Mouse (Mus musculus): ENCODE results near the gene Zfhx3. TPM values are rescaled to one million over a fixed set of nuclear protein-coding genes. Genes with fewer than 3 reads are reported as not detected.

Gene Zfhx3
- polyA plus RNA-seq, 1 experiment from 2014 or later: 8.2 TPM

DNA sequence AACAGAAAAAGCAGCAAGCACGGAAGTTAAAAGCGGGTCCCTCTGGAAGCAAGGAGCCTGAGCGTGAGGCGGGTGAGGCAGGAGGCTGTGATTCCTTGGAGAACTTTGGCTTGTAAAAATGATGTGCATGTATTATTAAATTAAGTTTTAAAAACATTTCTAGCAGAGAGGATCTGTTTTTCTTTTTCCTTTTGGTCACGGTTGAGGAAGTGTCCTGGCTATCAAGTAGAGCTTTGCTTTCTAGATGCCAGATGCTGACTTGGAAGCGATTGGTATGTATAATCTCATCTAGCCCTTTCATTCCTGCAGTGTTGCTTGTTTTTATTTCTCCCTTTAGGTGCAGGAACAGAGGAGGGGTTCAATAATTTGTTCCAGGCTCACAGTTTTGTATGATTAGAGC is 92.3 kb downstream of the Zfhx3 start:
- Histone ChIP-seq H3K9me3 (ENCODE audit: low read length) (no peaks in the 10 kb centered on the region), H3K9ac (replicated peaks; ENCODE audit: low read depth) (no peak overlapping the region), H3K36me3 (ENCODE audit: insufficient read depth, low read length) (no peaks in the 10 kb centered on the region), H3K4me3 (ENCODE audit: low read depth, low read length) (no peak overlapping the region), H3K4me2 (replicated peaks; ENCODE audit: low read depth, low read length) (no peak overlapping the region), H3K27ac (ENCODE audit: low read length) (no peak overlapping the region), H3K4me1 (ENCODE audit: insufficient read depth, low read depth, low read length) (no peaks in the 10 kb centered on the region), H3K27me3 (replicated peaks; ENCODE audit: insufficient read depth, low read length) (no peaks in the 10 kb centered on the region)
- no peak for DNase-seq (ENCODE audit: low spot score)
- no peak for ATAC-seq
- TF ChIP-seq CTCF (IDR thresholded peaks at IDR 0.05): no peak
- TF ChIP-seq EP300 (IDR thresholded peaks at IDR 0.05): no peak
- 79% methylated on average over 6 of the region's 6 CpGs for WGBS

DNA sequence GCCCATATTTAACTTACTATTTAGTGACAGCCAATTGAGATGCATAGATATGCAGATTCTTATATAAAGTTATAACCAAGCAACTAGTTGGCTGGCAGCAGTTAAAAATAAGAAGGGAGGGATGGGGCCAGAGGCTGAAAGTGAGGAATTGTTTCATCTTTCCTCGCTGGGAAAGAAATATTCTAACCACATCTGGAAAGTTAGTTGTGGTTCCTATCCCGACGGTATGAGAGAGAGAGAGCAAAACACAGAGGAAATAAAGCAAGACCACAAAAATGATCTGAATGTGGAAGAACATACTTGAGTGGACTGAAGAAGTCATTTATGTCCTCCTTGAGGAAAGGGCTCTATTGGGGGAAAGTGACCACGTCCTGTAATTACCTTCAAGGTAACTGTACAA is 101.2 kb downstream of the Zfhx3 start:
- Histone ChIP-seq H3K27ac (ENCODE audit: low read length) (no peak overlapping the region), H3K36me3 (ENCODE audit: insufficient read depth, low read length) (no peaks in the 10 kb centered on the region), H3K4me1 (ENCODE audit: insufficient read depth, low read depth, low read length) (no peaks in the 10 kb centered on the region), H3K27me3 (replicated peaks; ENCODE audit: insufficient read depth, low read length) (no peaks in the 10 kb centered on the region), H3K4me2 (replicated peaks; ENCODE audit: low read depth, low read length) (no peak overlapping the region), H3K9me3 (ENCODE audit: low read length) (no peaks in the 10 kb centered on the region), H3K4me3 (ENCODE audit: low read depth, low read length) (no peak overlapping the region), H3K9ac (replicated peaks; ENCODE audit: low read depth) (no peak overlapping the region)
- no peak for DNase-seq (ENCODE audit: low spot score)
- no peak for TF ChIP-seq CTCF (IDR thresholded peaks at IDR 0.05)
- TF ChIP-seq EP300 (IDR thresholded peaks at IDR 0.05): no peak
- WGBS: 57% methylated on average over 4 of the region's 4 CpGs
- no peak for ATAC-seq

DNA sequence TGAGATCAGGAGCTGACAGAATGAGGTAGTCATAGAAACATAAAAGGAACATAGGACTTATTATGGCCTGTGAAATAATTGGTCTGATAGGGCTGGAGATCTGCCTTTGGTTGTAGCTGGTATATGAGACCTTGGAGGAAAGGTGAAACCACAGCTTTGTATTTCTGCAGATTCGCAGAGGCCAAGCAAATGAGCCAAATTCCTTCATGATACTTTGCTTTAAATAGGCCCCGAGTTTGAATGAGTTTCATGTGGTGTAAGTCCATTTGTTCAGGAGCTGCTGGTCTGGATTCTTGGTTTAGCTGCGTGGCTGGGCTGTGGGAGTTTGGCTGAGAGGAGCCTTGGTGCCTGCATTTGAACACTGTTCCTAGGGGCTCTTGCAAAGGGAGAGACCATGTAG is 101.7 kb downstream of the Zfhx3 start:
- H3K27me3 ChIP-seq (replicated peaks; ENCODE audit: insufficient read depth, low read length): no peaks in the 10 kb centered on the region
- H3K27ac ChIP-seq (ENCODE audit: low read length): no peak overlapping the region
- H3K4me2 ChIP-seq (replicated peaks; ENCODE audit: low read depth, low read length): no peak overlapping the region
- WGBS: 74% methylated on average over 3 of the region's 3 CpGs
- DNase-seq (ENCODE audit: low spot score) (no peak), ATAC-seq (no peak)
- no peaks in the 10 kb centered on the region for H3K4me1 ChIP-seq (ENCODE audit: insufficient read depth, low read depth, low read length)
- no peak overlapping the region for H3K4me3 ChIP-seq (ENCODE audit: low read depth, low read length)
- H3K9ac ChIP-seq (replicated peaks; ENCODE audit: low read depth): no peak overlapping the region
- H3K9me3 ChIP-seq (ENCODE audit: low read length): no peaks in the 10 kb centered on the region
- H3K36me3 ChIP-seq (ENCODE audit: insufficient read depth, low read length): no peaks in the 10 kb centered on the region
- TF ChIP-seq CTCF (IDR thresholded peaks at IDR 0.05) (no peak), EP300 (IDR thresholded peaks at IDR 0.05) (no peak)

DNA sequence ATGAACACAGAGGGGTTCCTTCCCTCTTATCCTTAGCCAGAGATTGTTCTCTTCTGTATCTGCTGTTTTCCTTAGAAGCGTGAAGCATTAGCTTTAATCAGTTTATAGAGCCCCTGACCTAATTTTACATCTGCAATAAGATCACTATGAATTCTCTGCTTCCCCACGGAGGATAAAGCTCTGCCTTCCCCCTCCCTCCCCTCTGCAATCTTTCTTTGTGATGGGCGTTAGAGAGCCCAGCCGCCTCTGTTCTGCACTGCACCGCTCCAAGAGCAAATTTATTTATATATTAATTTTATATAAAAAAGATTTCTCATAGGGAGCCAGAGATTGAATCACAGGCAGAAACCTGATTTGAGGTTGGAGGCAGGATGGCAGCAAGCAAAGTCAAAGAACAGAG is 113.8 kb downstream of the Zfhx3 start:
- Histone ChIP-seq H3K36me3 (ENCODE audit: insufficient read depth, low read length) (no peaks in the 10 kb centered on the region), H3K27me3 (replicated peaks; ENCODE audit: insufficient read depth, low read length) (no peaks in the 10 kb centered on the region), H3K4me3 (ENCODE audit: low read depth, low read length) (no peak overlapping the region), H3K27ac (ENCODE audit: low read length) (no peak overlapping the region), H3K4me2 (replicated peaks; ENCODE audit: low read depth, low read length) (no peak overlapping the region), H3K9me3 (ENCODE audit: low read length) (no peaks in the 10 kb centered on the region), H3K9ac (replicated peaks; ENCODE audit: low read depth) (no peak overlapping the region), H3K4me1 (ENCODE audit: insufficient read depth, low read depth, low read length) (no peaks in the 10 kb centered on the region)
- DNase-seq (ENCODE audit: low spot score) (no peak), ATAC-seq (no peak)
- 56% methylated on average over 5 of the region's 5 CpGs for WGBS
- TF ChIP-seq CTCF (IDR thresholded peaks at IDR 0.05): no peak
- TF ChIP-seq EP300 (IDR thresholded peaks at IDR 0.05): no peak

DNA sequence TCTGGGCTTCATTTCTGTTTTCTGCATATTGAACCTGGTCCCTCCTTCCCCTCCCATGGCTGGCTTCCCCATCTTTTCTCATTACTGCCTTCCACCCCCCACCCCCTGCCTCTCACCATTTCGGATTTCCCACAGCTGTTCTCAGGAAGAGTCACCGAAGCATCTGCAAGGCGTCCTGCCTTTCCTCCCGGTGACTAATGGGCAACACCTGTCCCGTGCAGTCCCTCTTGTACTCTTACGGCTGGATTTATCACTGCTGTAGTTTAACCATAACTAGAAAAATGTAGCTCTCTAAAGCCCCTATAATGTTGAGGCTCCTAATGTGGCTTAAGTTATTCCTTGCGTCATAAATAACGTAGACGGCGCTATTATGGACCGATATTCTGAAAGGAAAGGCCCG is 119.5 kb downstream of the Zfhx3 start:
- Histone ChIP-seq H3K9ac (replicated peaks; ENCODE audit: low read depth) (no peak overlapping the region), H3K27me3 (replicated peaks; ENCODE audit: insufficient read depth, low read length) (no peaks in the 10 kb centered on the region), H3K9me3 (ENCODE audit: low read length) (no peaks in the 10 kb centered on the region), H3K36me3 (ENCODE audit: insufficient read depth, low read length) (no peaks in the 10 kb centered on the region), H3K4me1 (ENCODE audit: insufficient read depth, low read depth, low read length) (no peaks in the 10 kb centered on the region), H3K4me2 (replicated peaks; ENCODE audit: low read depth, low read length) (no peak overlapping the region), H3K27ac (ENCODE audit: low read length) (no peak overlapping the region), H3K4me3 (ENCODE audit: low read depth, low read length) (no peak overlapping the region)
- TF ChIP-seq CTCF (IDR thresholded peaks at IDR 0.05) (no peak), EP300 (IDR thresholded peaks at IDR 0.05) (no peak)
- no peak for DNase-seq (ENCODE audit: low spot score)
- 77% methylated on average over 12 of the region's 12 CpGs for WGBS
- ATAC-seq: no peak

DNA sequence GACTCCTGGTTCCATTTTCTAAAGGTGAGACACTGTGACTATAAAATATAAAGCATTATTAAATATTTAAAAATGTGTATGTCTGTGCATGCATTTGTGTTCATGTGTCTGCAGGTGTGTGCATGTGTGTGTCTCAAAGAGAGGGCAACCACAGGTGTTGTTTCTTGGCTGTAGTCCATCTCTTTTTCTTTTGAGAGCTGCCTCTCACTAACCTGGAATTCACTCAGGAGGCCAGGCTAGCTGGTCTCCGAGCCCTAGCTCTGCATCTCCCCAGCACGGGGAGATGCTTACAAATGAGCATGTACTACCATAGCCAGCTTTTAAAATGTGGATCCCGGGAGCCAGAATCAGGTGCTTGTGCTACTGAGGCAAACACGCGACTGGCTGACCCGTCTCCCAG is 124.7 kb downstream of the Zfhx3 start:
- TF ChIP-seq EP300 (IDR thresholded peaks at IDR 0.05) (no peak), CTCF (IDR thresholded peaks at IDR 0.05) (no peak)
- Histone ChIP-seq H3K27ac (ENCODE audit: low read length) (no peak overlapping the region), H3K9me3 (ENCODE audit: low read length) (no peaks in the 10 kb centered on the region), H3K27me3 (replicated peaks; ENCODE audit: insufficient read depth, low read length) (no peaks in the 10 kb centered on the region), H3K4me1 (ENCODE audit: insufficient read depth, low read depth, low read length) (no peaks in the 10 kb centered on the region), H3K4me2 (replicated peaks; ENCODE audit: low read depth, low read length) (no peak overlapping the region), H3K9ac (replicated peaks; ENCODE audit: low read depth) (no peak overlapping the region), H3K4me3 (ENCODE audit: low read depth, low read length) (no peak overlapping the region), H3K36me3 (ENCODE audit: insufficient read depth, low read length) (no peaks in the 10 kb centered on the region)
- no peak for ATAC-seq
- WGBS: 79% methylated on average over 6 of the region's 6 CpGs
- DNase-seq (ENCODE audit: low spot score): no peak

DNA sequence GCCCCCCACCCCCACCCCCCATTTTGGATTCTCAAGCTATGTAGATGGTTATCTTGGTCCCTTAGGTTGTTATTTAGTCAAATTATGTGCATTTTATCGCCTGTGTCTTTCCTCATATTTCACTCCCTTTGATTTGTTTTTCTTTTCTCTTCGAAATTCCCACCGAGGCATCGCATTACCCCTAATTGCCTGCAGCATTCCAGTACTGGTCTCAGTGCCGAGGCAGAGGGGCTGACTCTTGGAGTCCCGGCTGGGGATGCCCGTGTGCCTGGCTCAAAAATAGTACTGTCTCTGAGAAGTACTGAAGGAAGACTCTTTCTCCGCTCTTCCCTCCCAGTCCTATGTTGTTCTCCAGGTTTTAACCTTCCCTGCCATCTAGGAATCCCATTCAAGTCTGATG is 125.8 kb downstream of the Zfhx3 start:
- 31% methylated on average over 8 of the region's 8 CpGs for WGBS
- Histone ChIP-seq H3K4me1 (ENCODE audit: insufficient read depth, low read depth, low read length) (no peaks in the 10 kb centered on the region), H3K27me3 (replicated peaks; ENCODE audit: insufficient read depth, low read length) (no peaks in the 10 kb centered on the region), H3K4me2 (replicated peaks; ENCODE audit: low read depth, low read length) (no peak overlapping the region), H3K9me3 (ENCODE audit: low read length) (no peaks in the 10 kb centered on the region), H3K36me3 (ENCODE audit: insufficient read depth, low read length) (no peaks in the 10 kb centered on the region), H3K9ac (replicated peaks; ENCODE audit: low read depth) (no peak overlapping the region), H3K27ac (ENCODE audit: low read length) (no peak overlapping the region), H3K4me3 (ENCODE audit: low read depth, low read length) (no peak overlapping the region)
- ATAC-seq (no peak), DNase-seq (ENCODE audit: low spot score) (no peak)
- no peak for TF ChIP-seq EP300 (IDR thresholded peaks at IDR 0.05)
- TF ChIP-seq CTCF (IDR thresholded peaks at IDR 0.05): no peak
